Mouse (Mus musculus): ENCODE results near the gene Elovl6. TPM values are rescaled to one million over a fixed set of nuclear protein-coding genes. Genes with fewer than 3 reads are reported as not detected.

Elovl6 gene
- polyA plus RNA-seq, 1 experiment from 2014 or later: 54.6 TPM

- no peak overlapping the region for H3K4me3 ChIP-seq
- peaks cover 61% of the 10 kb centered on the region for H3K36me3 ChIP-seq
- 92% methylated on average over 2 of the region's 2 CpGs for whole genome bisulfite sequencing
- no peaks in the 10 kb centered on the region for H3K27me3 ChIP-seq (ENCODE audit: low read depth, poor library complexity, severe bottlenecking)
- no peaks in the 10 kb centered on the region for H3K4me1 ChIP-seq
- no peaks in the 10 kb centered on the region for H3K9me3 ChIP-seq (replicated peaks)
- no peak overlapping the region for H3K27ac ChIP-seq
- no peak for DNase-seq (ENCODE audit: low spot score)
Observed at GRCm38 (mm10) chr3:129561853-129562252, 29.7 kb downstream of the Elovl6 start.

GRCm38 (mm10) chr3:129562411-129562810 lies 30.3 kb downstream of the Elovl6 start:
- peaks cover 57% of the 10 kb centered on the region for H3K36me3 ChIP-seq

GRCm38 (mm10) chr3:129563807-129564206 lies 31.7 kb downstream of the Elovl6 start:
- 95% methylated on average over 4 of the region's 4 CpGs for WGBS
- Histone ChIP-seq H3K27ac (no peak overlapping the region), H3K36me3 (peaks cover 47% of the 10 kb centered on the region), H3K27me3 (ENCODE audit: low read depth, poor library complexity, severe bottlenecking) (no peaks in the 10 kb centered on the region), H3K4me1 (no peaks in the 10 kb centered on the region), H3K4me3 (no peak overlapping the region), H3K9me3 (replicated peaks) (no peaks in the 10 kb centered on the region)
- DNase-seq (ENCODE audit: low spot score): no peak

More at GRCm38 (mm10) chr3:129562411-129562810, 30.3 kb downstream of the Elovl6 start:
- no peaks in the 10 kb centered on the region for H3K4me1 ChIP-seq
- WGBS: 98% methylated on average over 4 of the region's 4 CpGs
- H3K9me3 ChIP-seq (replicated peaks): no peaks in the 10 kb centered on the region
- no peak overlapping the region for H3K27ac ChIP-seq
- no peak overlapping the region for H3K4me3 ChIP-seq
- H3K27me3 ChIP-seq (ENCODE audit: low read depth, poor library complexity, severe bottlenecking): no peaks in the 10 kb centered on the region
- DNase-seq (ENCODE audit: low spot score): no peak

- Histone ChIP-seq H3K4me3 (no peak overlapping the region), H3K4me1 (no peaks in the 10 kb centered on the region), H3K9me3 (replicated peaks) (no peaks in the 10 kb centered on the region), H3K27me3 (ENCODE audit: low read depth, poor library complexity, severe bottlenecking) (no peaks in the 10 kb centered on the region), H3K36me3 (peaks cover 37% of the 10 kb centered on the region), H3K27ac (no peak overlapping the region)
- no peak for DNase-seq (ENCODE audit: low spot score)
- 91% methylated on average over 2 of the region's 2 CpGs for WGBS
Observed at GRCm38 (mm10) chr3:129564852-129565251, 32.7 kb downstream of the Elovl6 start.

GRCm38 (mm10) chr3:129565458-129565857 lies 33.3 kb downstream of the Elovl6 start:
- no peak overlapping the region for H3K4me3 ChIP-seq
- no peaks in the 10 kb centered on the region for H3K4me1 ChIP-seq
- WGBS: 88% methylated on average over 8 of the region's 8 CpGs
- no peak for DNase-seq (ENCODE audit: low spot score)
- H3K27me3 ChIP-seq (ENCODE audit: low read depth, poor library complexity, severe bottlenecking): no peaks in the 10 kb centered on the region
- H3K27ac ChIP-seq: no peak overlapping the region; the same call in 1 of the 2 replicates
- peaks cover 39% of the 10 kb centered on the region for H3K36me3 ChIP-seq
- H3K9me3 ChIP-seq (replicated peaks): no peaks in the 10 kb centered on the region

GRCm38 (mm10) chr3:129566013-129566412 lies 33.9 kb downstream of the Elovl6 start:
- H3K27me3 ChIP-seq (ENCODE audit: low read depth, poor library complexity, severe bottlenecking): no peaks in the 10 kb centered on the region
- H3K27ac ChIP-seq: no peak overlapping the region
- no peak for DNase-seq (ENCODE audit: low spot score)
- H3K9me3 ChIP-seq (replicated peaks): no peaks in the 10 kb centered on the region
- H3K36me3 ChIP-seq: peaks cover 39% of the 10 kb centered on the region
- 86% methylated on average over 2 of the region's 2 CpGs for WGBS
- no peak overlapping the region for H3K4me3 ChIP-seq
- no peaks in the 10 kb centered on the region for H3K4me1 ChIP-seq

GRCm38 (mm10) chr3:129566876-129567275 lies 34.7 kb downstream of the Elovl6 start:
- H3K27me3 ChIP-seq (ENCODE audit: low read depth, poor library complexity, severe bottlenecking): no peaks in the 10 kb centered on the region
- H3K4me1 ChIP-seq: no peaks in the 10 kb centered on the region
- WGBS: 93% methylated on average over 5 of the region's 5 CpGs

GRCm38 (mm10) chr3:129568506-129568905 lies 36.4 kb downstream of the Elovl6 start:
- no peaks in the 10 kb centered on the region for H3K9me3 ChIP-seq (replicated peaks)
- no peak overlapping the region for H3K4me3 ChIP-seq
- peaks cover 46% of the 10 kb centered on the region for H3K36me3 ChIP-seq
- no peak for DNase-seq (ENCODE audit: low spot score)
- no peaks in the 10 kb centered on the region for H3K4me1 ChIP-seq
- no peaks in the 10 kb centered on the region for H3K27me3 ChIP-seq (ENCODE audit: low read depth, poor library complexity, severe bottlenecking)
- no peak overlapping the region for H3K27ac ChIP-seq
- 85% methylated on average over 7 of the region's 7 CpGs for WGBS

More at GRCm38 (mm10) chr3:129566876-129567275, 34.7 kb downstream of the Elovl6 start:
- DNase-seq (ENCODE audit: low spot score): no peak
- H3K36me3 ChIP-seq: peaks cover 42% of the 10 kb centered on the region
- H3K27ac ChIP-seq: no peak overlapping the region
- no peaks in the 10 kb centered on the region for H3K9me3 ChIP-seq (replicated peaks)
- no peak overlapping the region for H3K4me3 ChIP-seq

GRCm38 (mm10) chr3:129570989-129571388 lies 38.8 kb downstream of the Elovl6 start:
- H3K36me3 ChIP-seq: peaks cover 65% of the 10 kb centered on the region
- no peaks in the 10 kb centered on the region for H3K27me3 ChIP-seq (ENCODE audit: low read depth, poor library complexity, severe bottlenecking)
- DNase-seq (ENCODE audit: low spot score): no peak
- WGBS: 94% methylated on average over 8 of the region's 8 CpGs
- no peak overlapping the region for H3K27ac ChIP-seq
- no peaks in the 10 kb centered on the region for H3K9me3 ChIP-seq (replicated peaks)
- no peaks in the 10 kb centered on the region for H3K4me1 ChIP-seq
- H3K4me3 ChIP-seq: no peak overlapping the region

- 97% methylated on average over 5 of the region's 5 CpGs for WGBS
- H3K36me3 ChIP-seq: peaks cover 69% of the 10 kb centered on the region
- H3K27ac ChIP-seq: no peak overlapping the region
- no peaks in the 10 kb centered on the region for H3K4me1 ChIP-seq
- DNase-seq (ENCODE audit: low spot score): no peak
- H3K9me3 ChIP-seq (replicated peaks): no peaks in the 10 kb centered on the region
- no peak overlapping the region for H3K4me3 ChIP-seq
- H3K27me3 ChIP-seq (ENCODE audit: low read depth, poor library complexity, severe bottlenecking): no peaks in the 10 kb centered on the region
Observed at GRCm38 (mm10) chr3:129571642-129572041, 39.5 kb downstream of the Elovl6 start.

- H3K4me3 ChIP-seq: no peak overlapping the region
- H3K4me1 ChIP-seq: no peaks in the 10 kb centered on the region
- 92% methylated on average over 4 of the region's 4 CpGs for WGBS
- H3K36me3 ChIP-seq: peaks cover 72% of the 10 kb centered on the region
- no peaks in the 10 kb centered on the region for H3K27me3 ChIP-seq (ENCODE audit: low read depth, poor library complexity, severe bottlenecking)
- no peak for DNase-seq (ENCODE audit: low spot score)
- no peaks in the 10 kb centered on the region for H3K9me3 ChIP-seq (replicated peaks)
- no peak overlapping the region for H3K27ac ChIP-seq
Observed at GRCm38 (mm10) chr3:129572959-129573358, 40.8 kb downstream of the Elovl6 start.

GRCm38 (mm10) chr3:129573609-129574008 lies 41.5 kb downstream of the Elovl6 start:
- WGBS: 92% methylated on average over 4 of the region's 4 CpGs
- H3K27me3 ChIP-seq (ENCODE audit: low read depth, poor library complexity, severe bottlenecking): no peaks in the 10 kb centered on the region
- H3K4me1 ChIP-seq: no peaks in the 10 kb centered on the region
- DNase-seq (ENCODE audit: low spot score): no peak
- no peaks in the 10 kb centered on the region for H3K9me3 ChIP-seq (replicated peaks)
- H3K4me3 ChIP-seq: no peak overlapping the region
- no peak overlapping the region for H3K27ac ChIP-seq
- H3K36me3 ChIP-seq: peaks cover 74% of the 10 kb centered on the region

- Histone ChIP-seq H3K4me3 (no peak overlapping the region), H3K27me3 (ENCODE audit: low read depth, poor library complexity, severe bottlenecking) (no peaks in the 10 kb centered on the region), H3K4me1 (no peaks in the 10 kb centered on the region), H3K36me3 (peaks cover 79% of the 10 kb centered on the region), H3K27ac (no peak overlapping the region), H3K9me3 (replicated peaks) (no peaks in the 10 kb centered on the region)
- WGBS: 91% methylated on average over 4 of the region's 4 CpGs
- no peak for DNase-seq (ENCODE audit: low spot score)
Observed at GRCm38 (mm10) chr3:129575086-129575485, 42.9 kb downstream of the Elovl6 start.

GRCm38 (mm10) chr3:129576522-129576921 lies 44.4 kb downstream of the Elovl6 start:
- Histone ChIP-seq H3K4me1 (no peaks in the 10 kb centered on the region), H3K27me3 (ENCODE audit: low read depth, poor library complexity, severe bottlenecking) (no peaks in the 10 kb centered on the region), H3K9me3 (replicated peaks) (no peaks in the 10 kb centered on the region), H3K36me3 (peaks cover 74% of the 10 kb centered on the region), H3K4me3 (no peak overlapping the region), H3K27ac (no peak overlapping the region)
- no peak for DNase-seq (ENCODE audit: low spot score)
- 93% methylated on average over 6 of the region's 6 CpGs for WGBS
